Mouse (Mus musculus) B cell, adult 2 months (primary cell): ENCODE results near the gene Crx.

Experiments used
- DNase-seq, 2 experiments: peaks; one replicate each; pipeline ENCODE4 v3.0.0; 2022

Crx gene

DNA sequence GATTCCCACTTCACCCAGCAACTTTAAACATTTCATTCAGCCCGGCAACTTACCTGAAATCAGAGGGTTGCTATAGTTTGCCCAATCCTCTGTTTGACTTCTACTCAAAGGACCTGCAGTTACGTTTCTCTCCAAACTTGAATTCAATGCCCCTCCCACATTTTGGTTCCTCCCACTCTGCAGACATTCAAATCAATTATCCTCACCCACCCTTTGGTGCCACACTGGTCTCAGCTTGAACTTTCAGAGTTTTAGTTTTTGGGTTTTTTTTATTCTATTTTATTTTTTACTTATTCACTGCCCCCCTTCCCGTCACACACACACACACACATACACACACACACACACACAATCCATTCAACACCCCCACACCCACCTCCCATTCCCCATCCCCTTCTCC is 40.2 kb downstream of the Crx start, which contains the start of gene Obox6:
Gene Obox6 (minus strand): TSS at position 101 of the 400 bp plus-strand sequence.
- no peak for DNase-seq
